Mouse (Mus musculus) mouse embryonic stem cell (cell line): ENCODE data around the gene Tnfaip2.

Experiments used
- in situ Hi-C, 2 experiments: fragments of 300-500 bp; cut with MboI; formaldehyde crosslinking; loops; 1 replicate in 1 of 2; 3 replicates in 1 of 2; pipeline ENCODE4 v1.14.3; 2019 to 2020; ENCODE audit warnings: low sequenced_read_pairs in 2 of 2, low pct_unique_long_range_greater_than_20kb in 1 of 2, mixed read lengths in 1 of 2; ENCODE audit not compliant: unreplicated experiment in 1 of 2

Gene Tnfaip2

GRCm38 (mm10) chr12:111463570-111463969 is 21.3 kb downstream of the Tnfaip2 start:
- in situ Hi-C loops: loop anchor here in 1 of 2 experiments (5.0 kb wide), 1 partner anchor 36 kb away; no protein-coding TSS in a partner anchor

GRCm38 (mm10) chr12:111466369-111466768 is 24.1 kb downstream of the Tnfaip2 start:
- in situ Hi-C loops: no loop called here

DNA sequence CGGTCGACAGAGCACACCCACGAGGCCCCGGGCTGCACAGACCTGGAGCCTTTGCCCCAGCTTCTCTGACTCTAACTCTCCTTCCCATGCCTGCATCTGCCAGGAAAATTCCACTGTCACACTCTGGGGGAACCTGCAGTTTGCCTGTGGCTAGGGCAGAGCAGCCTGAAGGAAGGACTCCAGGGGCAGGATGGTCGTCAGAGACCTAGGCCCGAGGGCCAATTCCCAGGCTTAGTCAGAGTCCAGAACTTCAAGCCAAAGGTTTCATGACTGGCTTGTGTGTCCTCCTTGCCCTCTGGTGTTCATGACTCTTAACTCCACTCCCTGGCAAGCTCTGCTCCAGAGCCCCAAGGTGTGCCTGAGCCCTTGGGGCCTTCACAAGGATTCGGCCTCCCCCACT is 25.9 kb downstream of the Tnfaip2 start:
- in situ Hi-C loops: no loop called here

- in situ Hi-C loops: no loop called here
Measured at GRCm38 (mm10) chr12:111469507-111469906, 27.2 kb downstream of the Tnfaip2 start.

DNA sequence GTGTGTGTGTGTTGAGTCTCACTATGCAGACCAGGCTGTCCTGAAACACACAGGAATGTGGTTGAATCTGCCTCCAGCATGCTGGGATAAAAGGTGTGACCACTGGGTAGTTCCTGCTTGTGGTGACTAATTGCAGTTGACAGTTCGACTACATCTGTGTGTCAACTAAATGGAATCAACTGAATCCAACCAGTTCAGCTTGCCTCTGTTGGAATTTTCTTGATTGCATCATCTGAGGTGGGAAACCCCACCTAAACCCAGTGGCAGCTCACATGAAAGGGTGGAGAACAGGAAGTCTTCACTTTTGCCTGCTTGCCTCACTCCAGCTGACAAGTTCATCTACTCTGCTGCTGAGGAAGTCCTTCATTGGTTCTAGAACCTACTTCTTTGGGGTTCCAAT is 28.9 kb downstream of the Tnfaip2 start:
- in situ Hi-C loops: no loop called here

GRCm38 (mm10) chr12:111471721-111472120 is 29.5 kb downstream of the Tnfaip2 start:
- in situ Hi-C loops: no loop called here

DNA sequence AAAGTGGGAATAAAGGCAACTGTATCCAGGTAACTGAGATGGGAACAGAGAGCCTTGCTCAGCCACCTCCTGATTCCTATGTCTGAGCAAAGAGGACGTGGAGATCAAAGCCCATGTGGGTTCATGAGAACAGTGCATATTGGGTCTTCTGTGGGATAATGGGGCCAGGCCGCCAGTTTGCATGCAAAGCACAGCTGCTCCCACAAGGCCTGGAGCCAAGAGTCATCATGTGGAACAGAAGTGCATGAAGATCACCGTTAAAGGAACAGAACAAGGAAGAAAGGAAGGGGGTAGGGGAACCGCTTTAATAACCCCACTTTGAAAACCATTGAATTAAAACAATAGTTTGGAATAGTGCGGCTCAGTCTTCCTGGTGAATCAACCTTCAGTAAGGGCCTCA is 30.6 kb downstream of the Tnfaip2 start:
- in situ Hi-C loops: no loop called here

DNA sequence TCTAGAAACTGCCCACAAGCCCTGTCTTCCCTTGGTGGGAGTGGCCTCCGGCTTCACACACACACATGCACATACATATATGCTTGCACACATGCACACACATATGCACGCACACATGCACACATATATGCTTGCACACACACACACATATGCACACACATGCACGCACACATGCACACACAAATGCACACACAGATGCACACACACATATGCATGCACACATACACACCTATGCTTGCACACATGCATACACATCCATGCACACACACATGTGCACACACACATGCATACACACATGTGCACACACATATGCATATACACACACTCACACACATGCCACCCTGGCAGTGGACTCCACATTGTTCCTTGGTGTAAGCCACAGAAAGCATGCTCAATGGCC is 32.1 kb downstream of the Tnfaip2 start:
- in situ Hi-C loops: no loop called here

DNA sequence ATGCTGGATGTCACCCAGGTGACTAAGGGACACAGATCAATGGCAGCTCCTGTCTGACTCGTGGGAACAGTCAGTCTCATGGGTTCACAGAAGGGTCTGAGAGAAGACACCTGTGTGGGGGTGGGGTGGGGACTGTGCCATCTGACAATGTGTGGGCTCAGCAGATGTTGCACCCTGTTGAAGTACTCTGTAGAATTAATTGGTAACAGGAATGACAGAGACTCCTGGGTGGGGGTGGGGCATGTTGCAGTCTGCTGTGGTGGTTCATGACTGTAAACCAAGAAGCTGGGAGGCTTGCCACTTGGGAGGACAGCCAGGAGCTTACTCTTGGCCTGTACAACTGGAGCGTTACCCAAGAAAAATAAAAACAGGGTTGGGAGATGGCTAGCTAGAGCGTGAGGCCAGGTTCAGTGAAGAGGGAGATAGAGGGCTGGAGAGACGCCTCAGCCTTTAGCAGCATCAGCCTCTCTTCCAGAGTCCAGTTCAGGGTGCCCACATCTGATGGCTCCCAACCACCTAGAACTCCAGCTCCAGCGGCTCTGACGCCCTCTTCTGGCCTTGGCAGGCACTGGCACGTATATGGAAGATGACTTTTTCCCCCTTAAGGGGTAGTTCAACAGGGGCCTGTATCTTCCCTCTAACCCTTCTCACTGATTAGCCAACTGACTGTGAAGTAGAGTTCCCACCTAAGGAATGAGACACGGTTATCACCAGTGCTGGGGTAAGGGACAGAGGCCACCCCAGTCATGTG is 32.8 kb downstream of the Tnfaip2 start:
- in situ Hi-C loops: no loop called here

DNA sequence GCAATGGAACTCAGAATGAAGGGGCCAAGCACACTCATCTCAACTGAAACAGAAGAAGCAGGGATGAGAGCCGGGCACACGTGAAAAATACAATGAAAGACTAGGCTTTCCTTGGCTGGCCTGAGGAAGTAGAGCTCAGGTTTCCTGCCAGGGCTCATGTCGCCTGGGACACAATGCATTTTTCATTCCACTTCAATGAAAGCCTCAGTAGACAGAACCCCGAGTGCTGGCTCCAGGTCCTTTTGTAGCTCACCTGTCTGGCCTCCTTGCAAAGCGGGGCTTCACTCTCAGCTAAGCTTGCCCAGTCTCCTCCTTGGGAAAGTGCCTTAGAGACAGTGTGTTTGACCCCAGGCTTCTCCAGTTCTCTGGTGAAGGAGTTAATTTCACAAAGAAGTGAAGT is 36.7 kb downstream of the Tnfaip2 start:
- in situ Hi-C loops: no loop called here

DNA sequence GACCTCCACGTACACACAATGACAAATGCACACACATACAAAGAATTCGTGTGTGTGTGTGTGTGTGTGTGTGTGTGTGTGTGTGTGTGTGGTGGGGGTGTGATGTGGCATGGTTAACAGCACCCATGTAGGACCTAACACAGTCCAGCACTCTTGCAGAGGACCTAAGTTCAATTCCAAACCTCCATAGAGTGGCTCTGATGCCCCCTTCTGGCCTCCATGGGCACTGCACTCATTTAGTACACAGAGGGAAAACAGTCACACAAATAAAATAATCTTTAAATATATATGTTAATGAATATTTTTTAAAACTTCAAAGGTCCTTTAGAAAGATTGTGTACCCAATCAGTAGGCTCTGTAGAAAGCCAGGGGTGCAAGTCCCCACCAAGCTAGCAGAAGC is 37.6 kb downstream of the Tnfaip2 start:
- in situ Hi-C loops: no loop called here

- in situ Hi-C loops: loop anchor here in 1 of 2 experiments (5.0 kb wide), 1 partner anchor 58 kb away; no protein-coding TSS in a partner anchor
Measured at GRCm38 (mm10) chr12:111485046-111485651, 42.9 kb downstream of the Tnfaip2 start.

DNA sequence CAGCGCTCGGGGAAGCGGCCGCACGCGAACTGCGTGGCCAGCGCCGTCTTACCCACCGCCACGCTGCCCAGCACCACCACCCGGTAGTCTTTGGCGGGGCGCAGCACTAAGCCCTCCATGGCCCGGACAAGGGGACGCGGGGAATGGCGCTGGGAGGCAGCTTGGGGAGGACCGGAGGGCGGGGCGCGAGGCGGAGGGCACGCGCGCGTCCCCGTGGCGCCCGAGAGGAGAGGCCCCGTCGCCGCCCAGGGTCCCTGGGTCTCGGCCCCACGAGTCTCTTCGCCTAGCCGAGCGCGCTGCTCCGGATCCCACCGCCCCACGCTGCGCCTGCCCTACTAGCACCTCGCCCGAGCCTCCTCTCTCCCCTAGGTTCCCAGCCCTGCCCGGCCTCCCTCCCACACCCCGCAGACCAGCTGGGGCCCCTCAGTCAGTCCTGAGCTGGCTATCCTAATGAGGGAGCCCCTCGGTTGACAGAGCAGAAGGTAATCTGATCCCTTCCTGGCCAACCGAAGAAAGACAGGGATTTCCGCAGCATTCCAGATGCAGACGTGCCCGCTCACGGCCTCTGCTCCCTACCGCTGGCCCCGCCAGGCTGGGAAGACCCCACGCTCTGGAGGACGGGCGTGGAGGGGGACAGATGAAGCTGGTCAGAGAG is 43.5 kb downstream of the Tnfaip2 start, which contains the start of gene Gm266:
Gm266 (minus strand) TSS at position 172 of the 655 bp plus-strand sequence.
- in situ Hi-C loops: loop anchor here in 1 of 2 experiments (5.0 kb wide), 1 partner anchor 58 kb away; no protein-coding TSS in a partner anchor

DNA sequence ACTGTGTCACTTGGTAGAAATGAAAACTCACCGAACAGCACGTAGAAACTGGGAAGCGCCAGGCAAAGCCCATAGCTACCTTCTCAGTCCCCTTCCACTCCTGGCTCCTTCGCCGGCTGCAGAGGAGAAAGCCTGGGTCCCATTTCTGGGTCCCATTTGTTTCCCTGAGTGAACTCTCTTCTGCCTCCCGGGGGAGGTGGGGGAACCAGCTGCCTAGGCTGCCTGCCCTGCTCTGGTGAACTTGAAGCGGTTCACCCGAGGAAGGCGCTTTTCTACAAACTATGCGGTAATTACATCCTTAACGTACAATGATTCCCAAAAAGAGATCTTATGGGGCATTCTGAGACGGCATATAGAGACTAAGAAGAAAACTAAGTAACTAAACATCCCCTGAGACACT is 44.2 kb downstream of the Tnfaip2 start:
- in situ Hi-C loops: loop anchor here in 1 of 2 experiments (5.0 kb wide), 1 partner anchor 59 kb away; no protein-coding TSS in a partner anchor

- in situ Hi-C loops: loop anchor here in 1 of 2 experiments (5.0 kb wide), 1 partner anchor 62 kb away; no protein-coding TSS in a partner anchor
Measured at GRCm38 (mm10) chr12:111489261-111489865, 47.1 kb downstream of the Tnfaip2 start.

DNA sequence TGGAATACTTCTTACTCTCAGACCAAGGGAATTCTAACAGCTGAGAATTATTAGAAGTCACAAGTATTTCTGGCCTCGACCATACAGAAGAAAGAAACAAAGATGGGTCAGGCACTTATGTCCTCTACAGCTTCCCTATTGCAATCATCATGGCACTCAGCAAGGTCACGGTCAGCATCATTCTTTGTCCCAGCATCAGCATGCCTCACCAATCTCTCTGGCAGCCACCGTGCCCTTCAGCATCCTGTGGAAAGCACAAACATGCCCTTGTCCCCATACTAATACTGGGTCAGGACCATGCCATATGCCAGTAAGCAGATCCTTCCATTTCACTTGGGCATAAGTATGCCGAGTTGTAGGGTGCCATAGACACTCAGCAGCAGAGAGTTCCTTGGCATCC is 52.7 kb downstream of the Tnfaip2 start:
- in situ Hi-C loops: no loop called here

GRCm38 (mm10) chr12:111497076-111497475 is 54.8 kb downstream of the Tnfaip2 start:
- in situ Hi-C loops: no loop called here

GRCm38 (mm10) chr12:111499617-111500016 is 57.3 kb downstream of the Tnfaip2 start:
- in situ Hi-C loops: no loop called here

- in situ Hi-C loops: no loop called here
Measured at GRCm38 (mm10) chr12:111500725-111501124, 58.5 kb downstream of the Tnfaip2 start.
